Mouse (Mus musculus) lung, embryonic 16.5 days (tissue): ENCODE results near the gene Gm15127. TPM values are rescaled to one million over a fixed set of nuclear protein-coding genes. Genes with fewer than 3 reads are reported as not detected.
"Not testable (repeated sequence)": the region's sequence is repeated elsewhere in the genome, so short reads cannot be mapped to it uniquely, and the experiment has no call there.

Experiments
- ATAC-seq: fragments of 200-750 bp; cut with Nextera tagmentation; 2 replicates; pipeline ENCODE4 v1.8.0; 2017; ENCODE audit warnings: low read depth, mild to moderate bottlenecking, moderate library complexity
- H3K27ac ChIP-seq: fragments of 300-500 bp; sonication (generic); 2 replicates; pipeline ENCODE4 v1.5.1; 2014; ENCODE audit warnings: mild to moderate bottlenecking, control low read depth, low read length
- H3K27me3 ChIP-seq: fragments of 300-500 bp; sonication (generic); 2 replicates; pipeline ENCODE4 v1.6.1; 2014; ENCODE audit warnings: low read depth, low read length, mixed read lengths; ENCODE audit not compliant: control insufficient read depth, insufficient read depth
- H3K36me3 ChIP-seq: fragments of 300-500 bp; sonication (generic); 2 replicates; pipeline ENCODE4 v1.6.1; 2014; ENCODE audit warnings: low read length; ENCODE audit not compliant: control insufficient read depth, insufficient read depth
- H3K4me1 ChIP-seq: fragments of 300-500 bp; sonication (generic); replicated peaks from 2 replicates; pipeline ENCODE4 v1.6.1; 2014; ENCODE audit warnings: low read length, mixed read lengths; ENCODE audit not compliant: control insufficient read depth, insufficient read depth
- H3K4me2 ChIP-seq: fragments of 300-500 bp; sonication (generic); 2 replicates; pipeline ENCODE4 v1.6.1; 2014; ENCODE audit warnings: low read depth, low read length, control low read depth
- H3K4me3 ChIP-seq: fragments of 300-500 bp; sonication (generic); 2 replicates; pipeline ENCODE4 v1.5.1; 2014; ENCODE audit warnings: mild to moderate bottlenecking, low read length, control low read depth
- H3K9ac ChIP-seq: fragments of 300-500 bp; sonication (generic); 2 replicates; pipeline ENCODE4 v1.6.1; 2014; ENCODE audit warnings: low read length, control low read depth
- H3K9me3 ChIP-seq: fragments of 300-500 bp; sonication (generic); 2 replicates; pipeline ENCODE4 v1.6.1; 2016; ENCODE audit warnings: low read length; ENCODE audit not compliant: control insufficient read depth
- WGBS: fragments of 180-500 bp; shearing (Covaris S2); extraction: QIAGEN DNeasy Blood & Tissue Kit; methylation state at CpG from one replicate; pipeline ENCODE4 v1.1.7; 2014; 5-methylcytosine and 5-hydroxymethylcytosine counted together
- polyA plus RNA-seq: library from polyadenylated mRNA; unstranded; fragments of >200 nt; fragmentation: Nextera tagmentation; extraction: Ambion mirVana; gene quantifications from 2 replicates; pipeline ENCODE4 v1.2.1, GENCODE M21; 2015

The Gm15127 gene
- polyA plus RNA-seq, result not detected in 2 replicates

DNA sequence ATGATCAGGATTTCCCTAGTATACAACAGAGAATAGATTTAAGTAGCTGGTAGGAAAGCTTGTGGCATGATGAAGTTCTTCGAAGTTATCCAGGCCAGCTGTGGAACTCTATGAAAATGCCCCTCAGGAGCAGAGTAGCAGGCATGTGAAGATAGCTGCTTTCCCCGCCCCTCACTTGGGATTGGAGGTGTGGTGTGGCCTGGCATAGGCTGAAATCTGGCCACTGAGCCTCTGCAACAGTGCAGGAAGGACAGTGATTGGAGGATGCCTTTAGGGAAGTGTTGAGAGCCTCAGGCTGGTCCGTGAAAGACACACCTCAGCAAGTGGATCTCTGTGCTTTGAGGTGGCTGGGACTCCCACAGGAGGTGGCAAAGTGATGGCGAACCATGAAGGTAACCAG lies at the start of gene Gm15127:
TSS of gene Gm15127 (plus strand) at position 301 of the 400 bp plus-strand sequence.
- H3K27me3 ChIP-seq, H3K36me3 ChIP-seq, H3K4me2 ChIP-seq, H3K9me3 ChIP-seq, H3K4me1 ChIP-seq, H3K27ac ChIP-seq, H3K4me3 ChIP-seq, ATAC-seq, H3K9ac ChIP-seq: not testable (repeated sequence)
- 60% methylated on average over 1 of the region's 4 CpGs for WGBS

DNA sequence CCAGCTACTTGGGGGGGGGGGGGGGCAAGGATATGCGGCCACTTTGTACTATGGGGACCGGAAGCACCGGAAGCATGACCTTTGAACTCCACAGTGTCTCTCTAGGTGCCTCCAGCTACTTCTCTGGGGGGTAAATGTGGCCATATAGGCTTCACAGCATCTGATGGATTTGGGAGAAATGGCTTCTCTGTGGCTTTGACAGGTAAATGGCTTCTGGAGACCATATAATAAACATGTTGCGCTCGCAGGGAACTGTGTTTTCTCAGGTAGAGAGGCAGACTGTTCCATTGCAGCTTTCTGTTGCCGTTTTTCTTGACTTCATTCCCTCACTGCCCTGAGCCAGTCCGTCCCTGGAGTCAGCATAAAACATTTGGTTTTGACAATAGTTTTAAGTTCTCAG lies 48.3 kb upstream of the Gm15127 start, which contains the start of gene Gm8334:
TSS of gene Gm8334 (minus strand) at position 101 of the 400 bp plus-strand sequence.
- WGBS, result 87% methylated on average over 3 of the region's 7 CpGs
- not testable (repeated sequence) for H3K27ac ChIP-seq, H3K36me3 ChIP-seq, H3K9me3 ChIP-seq, H3K9ac ChIP-seq, H3K4me1 ChIP-seq, H3K4me3 ChIP-seq, H3K4me2 ChIP-seq, H3K27me3 ChIP-seq, ATAC-seq

DNA sequence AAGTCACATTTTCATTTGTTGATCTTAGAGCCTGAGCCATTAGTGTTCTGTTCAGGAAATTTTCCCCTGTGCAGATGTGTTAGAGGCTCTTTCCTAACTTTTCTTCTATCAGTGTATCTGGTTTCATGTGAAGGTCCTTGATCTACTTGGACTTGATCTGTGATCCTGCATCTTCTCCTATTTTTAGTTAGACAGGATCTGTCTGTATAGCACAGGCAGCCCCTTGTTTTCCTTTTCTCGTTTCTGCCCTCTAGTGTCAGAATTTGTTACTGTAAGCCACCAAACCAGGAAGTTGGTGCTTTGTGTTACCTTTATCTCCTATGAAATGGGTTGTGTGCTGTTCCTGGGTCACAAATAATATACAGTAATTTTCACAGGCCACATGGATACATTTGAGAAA lies 12.9 kb downstream of the Gm15127 start:
- WGBS, result 7% methylated on average over 1 of the region's 1 CpGs
- not testable (repeated sequence) for ATAC-seq, H3K27ac ChIP-seq, H3K36me3 ChIP-seq, H3K4me3 ChIP-seq, H3K4me1 ChIP-seq, H3K9me3 ChIP-seq, H3K9ac ChIP-seq, H3K4me2 ChIP-seq, H3K27me3 ChIP-seq

Other genes starting within 250 kb of the Gm15127 start
- not detected in 2 replicates for gene Gm15114, start 174.6 kb upstream of the Gm15127 start, polyA plus RNA-seq
- gene Gm8334, start 48.4 kb upstream of the Gm15127 start, polyA plus RNA-seq, result not detected in 2 replicates
- gene Luzp4, start 194.0 kb downstream of the Gm15127 start, polyA plus RNA-seq, result not detected in 2 replicates